In the genomic region with DNA sequence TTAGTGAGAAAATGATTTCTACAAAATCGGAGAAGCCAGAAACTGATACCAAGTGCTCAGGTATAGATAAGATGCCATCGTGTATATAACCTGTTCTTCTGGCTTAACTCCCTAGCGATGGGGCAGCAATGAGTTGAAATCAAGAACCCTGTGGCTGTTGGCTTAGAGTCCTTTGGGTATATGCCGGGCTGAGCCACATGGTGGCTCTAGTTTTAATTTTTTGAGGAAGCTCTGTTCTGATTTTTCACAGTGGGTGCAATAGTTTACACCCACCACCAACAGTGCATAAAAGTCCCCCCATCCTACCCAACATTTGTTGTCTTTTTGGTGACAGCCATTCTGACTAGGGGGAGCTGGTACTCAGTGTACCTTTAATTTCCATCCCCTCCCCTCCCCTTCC, we compare ENCODE assay signal across 17 mouse cellular contexts.
A peak's percentile ranks its signal among the peaks of the same experiment; 100 is the strongest.
DNase-seq lines count a peak whose midpoint lies in the region; ATAC-seq and TF ChIP-seq lines count a peak whose summit lies in the region.
"Had no signal": no experiment of that assay in that cellular context is flagged by ENCODE, and none has a peak within 500 bp of the region (broad histone marks: within the 10 kb centered on the region; RNA-seq: fewer than 3 reads in every experiment).

No protein-coding gene starts in this region.

- TF ChIP-seq CTCF in forebrain, postnatal 0 days (IDR thresholded peaks at IDR 0.05; ENCODE audit: low read depth), result peak; percentile 51
- TF ChIP-seq CTCF in layer of hippocampus, adult 2 months (conservative IDR thresholded peaks at IDR 0.05), result peak; percentile 80
- peak; percentile 41 for TF ChIP-seq CTCF in midbrain, postnatal 0 days (IDR thresholded peaks at IDR 0.05)

- no peaks in the 10 kb centered on the region for H3K27me3 ChIP-seq in forebrain, postnatal 0 days (ENCODE audit: insufficient read depth, low read length)
- H3K27me3 ChIP-seq in forebrain, embryonic 10.5 days (ENCODE audit: poor library complexity, severe bottlenecking), result no peaks in the 10 kb centered on the region
- H3K27me3 ChIP-seq in midbrain, postnatal 0 days (ENCODE audit: insufficient read depth, low read length), result no peaks in the 10 kb centered on the region
- H3K27me3 ChIP-seq in midbrain, embryonic 16.5 days (ENCODE audit: control insufficient read depth, insufficient read depth, low read depth, low read length), result no peaks in the 10 kb centered on the region
- H3K27me3 ChIP-seq: embryonic facial prominence, embryonic 12.5 days; intestine, embryonic 15.5 days; liver, embryonic 12.5 days; neural tube, embryonic 13.5 days had no signal

- H3K4me2 ChIP-seq in forebrain, postnatal 0 days (ENCODE audit: low read depth), result no peak overlapping the region
- H3K4me2 ChIP-seq in midbrain, postnatal 0 days (ENCODE audit: low read depth, low read length, poor library complexity, severe bottlenecking), result no peak overlapping the region
- H3K4me2 ChIP-seq in midbrain, embryonic 16.5 days (ENCODE audit: low read length), result no peak overlapping the region
- H3K4me2 ChIP-seq: embryonic facial prominence, embryonic 12.5 days; intestine, embryonic 15.5 days; kidney, embryonic 15.5 days; liver, embryonic 12.5 days; neural tube, embryonic 13.5 days had no signal

- ATAC-seq in forebrain, postnatal 0 days, result peak; percentile 18; the same call in 1 of the 2 replicates
- ATAC-seq in midbrain, postnatal 0 days (ENCODE audit: low FRiP score), result no peak
- no peak for ATAC-seq in midbrain, embryonic 16.5 days
- no peak for ATAC-seq in CD4-positive, CD25-positive, alpha-beta regulatory T cell, adult 4 months
- ATAC-seq: forebrain, embryonic 16.5 days; intestine, embryonic 15.5 days; liver, embryonic 12.5 days had no signal

- no peaks in the 10 kb centered on the region for H3K36me3 ChIP-seq in forebrain, postnatal 0 days (ENCODE audit: insufficient read depth)
- no peaks in the 10 kb centered on the region for H3K36me3 ChIP-seq in forebrain, embryonic 10.5 days (replicated peaks)
- H3K36me3 ChIP-seq in midbrain, postnatal 0 days (ENCODE audit: insufficient read depth, low read length), result no peaks in the 10 kb centered on the region
- no peaks in the 10 kb centered on the region for H3K36me3 ChIP-seq in midbrain, embryonic 16.5 days (ENCODE audit: control insufficient read depth, insufficient read depth, low read length)
- H3K36me3 ChIP-seq: embryonic facial prominence, embryonic 12.5 days; intestine, embryonic 15.5 days; kidney, embryonic 15.5 days; liver, embryonic 12.5 days; neural tube, embryonic 13.5 days had no signal

- H3K4me1 ChIP-seq in forebrain, postnatal 0 days (ENCODE audit: insufficient read depth), result no peaks in the 10 kb centered on the region
- peaks cover 10% of the 10 kb centered on the region for H3K4me1 ChIP-seq in forebrain, embryonic 10.5 days
- no peaks in the 10 kb centered on the region for H3K4me1 ChIP-seq in midbrain, postnatal 0 days (ENCODE audit: insufficient read depth, low read length)
- no peaks in the 10 kb centered on the region for H3K4me1 ChIP-seq in midbrain, embryonic 16.5 days (ENCODE audit: control insufficient read depth, insufficient read depth, low read length)
- H3K4me1 ChIP-seq: embryonic facial prominence, embryonic 12.5 days; intestine, embryonic 15.5 days; liver, embryonic 12.5 days had no signal

- no peak overlapping the region for H3K4me3 ChIP-seq in forebrain, postnatal 0 days (ENCODE audit: low read depth, low read length)
- H3K4me3 ChIP-seq in forebrain, embryonic 10.5 days, result no peak overlapping the region
- no peak overlapping the region for H3K4me3 ChIP-seq in layer of hippocampus, adult 2 months
- no peak overlapping the region for H3K4me3 ChIP-seq in midbrain, postnatal 0 days (ENCODE audit: low read depth, low read length)
- no peak overlapping the region for H3K4me3 ChIP-seq in midbrain, embryonic 16.5 days (ENCODE audit: low read depth, low read length)
- H3K4me3 ChIP-seq: embryonic facial prominence, embryonic 12.5 days; intestine, embryonic 15.5 days; kidney, embryonic 15.5 days; liver, embryonic 12.5 days; neural tube, embryonic 13.5 days had no signal

- no peak overlapping the region for H3K27ac ChIP-seq in forebrain, postnatal 0 days (ENCODE audit: low read depth, low read length)
- no peak overlapping the region for H3K27ac ChIP-seq in forebrain, embryonic 10.5 days
- no peak overlapping the region for H3K27ac ChIP-seq in layer of hippocampus, adult 2 months
- no peak overlapping the region for H3K27ac ChIP-seq in midbrain, postnatal 0 days (ENCODE audit: low read depth, low read length)
- no peak overlapping the region for H3K27ac ChIP-seq in midbrain, embryonic 16.5 days (ENCODE audit: low read length)
- H3K27ac ChIP-seq: embryonic facial prominence, embryonic 12.5 days; intestine, embryonic 15.5 days; kidney, embryonic 15.5 days; liver, embryonic 12.5 days; neural tube, embryonic 13.5 days had no signal

- DNase-seq in forebrain, postnatal 0 days, result no peak
- DNase-seq in forebrain, embryonic 10.5 days (ENCODE audit: extremely low spot score, low spot score), result no peak
- DNase-seq in layer of hippocampus, adult 2 months (ENCODE audit: low spot score in 2 of 2), result peak in 1 of 2 experiments; percentile 25
- DNase-seq in layer of hippocampus, adult 11-12 months (ENCODE audit: low spot score), result no peak
- no peak for DNase-seq in midbrain, postnatal 0 days (ENCODE audit: low spot score)
- DNase-seq: adrenal gland, postnatal 36 days; B cell, adult 2 months; heart, adult 18-20 months; thymus, postnatal 25 days had no signal

- 76% methylated on average over 4 of the region's 4 CpGs for WGBS in forebrain, postnatal 0 days
- WGBS in forebrain, embryonic 10.5 days, result 83% methylated on average over 4 of the region's 4 CpGs
- 73% methylated on average over 4 of the region's 4 CpGs for WGBS in midbrain, postnatal 0 days
- 74% methylated on average over 4 of the region's 4 CpGs for WGBS in midbrain, embryonic 16.5 days

- H3K9ac ChIP-seq in forebrain, postnatal 0 days, result no peak overlapping the region
- H3K9ac ChIP-seq in midbrain, postnatal 0 days (replicated peaks; ENCODE audit: low read length, poor library complexity, severe bottlenecking), result no peak overlapping the region
- no peak overlapping the region for H3K9ac ChIP-seq in midbrain, embryonic 16.5 days (ENCODE audit: low read depth, low read length)
- H3K9ac ChIP-seq: embryonic facial prominence, embryonic 12.5 days; intestine, embryonic 15.5 days; kidney, embryonic 15.5 days; liver, embryonic 12.5 days; neural tube, embryonic 13.5 days had no signal

- H3K9me3 ChIP-seq in forebrain, postnatal 0 days (ENCODE audit: low read length), result no peaks in the 10 kb centered on the region
- no peaks in the 10 kb centered on the region for H3K9me3 ChIP-seq in forebrain, embryonic 10.5 days
- H3K9me3 ChIP-seq in midbrain, postnatal 0 days (ENCODE audit: low read length), result no peaks in the 10 kb centered on the region
- no peaks in the 10 kb centered on the region for H3K9me3 ChIP-seq in midbrain, embryonic 16.5 days (replicated peaks; ENCODE audit: control insufficient read depth, low read length, poor library complexity, severe bottlenecking)
- H3K9me3 ChIP-seq: embryonic facial prominence, embryonic 12.5 days; intestine, embryonic 15.5 days; kidney, embryonic 15.5 days; liver, embryonic 12.5 days; neural tube, embryonic 13.5 days had no signal
